Mouse (Mus musculus): ENCODE results near the gene Bcat1. TPM values are rescaled to one million over a fixed set of nuclear protein-coding genes. Genes with fewer than 3 reads are reported as not detected.

The Bcat1 gene
- polyA plus RNA-seq (2012; rRNA removed) = 17.6 and 19.5 TPM in 2 replicates

GRCm38 (mm10) chr6:145075548-145076224 is at the start of gene Bcat1:
Gene Bcat1 (minus strand): TSS chr6:145076184.

GRCm38 (mm10) chr6:145115476-145116097 is 39.6 kb upstream of the Bcat1 start, which contains the start of gene Lrmp:
Gene Lrmp (plus strand): TSS chr6:145115653.

Other genes with a start within 250 kb of the Bcat1 start
- gene Lrmp, start 39.5 kb upstream of the Bcat1 start, polyA plus RNA-seq (2012; rRNA removed) = 0.83 and 1.2 TPM in 2 replicates
- gene Casc1, start 134.8 kb upstream of the Bcat1 start, polyA plus RNA-seq (2012; rRNA removed) = 1.1 and 1.6 TPM in 2 replicates
- 15.7 and 16.0 TPM in 2 replicates for gene Etfrf1, start 134.9 kb upstream of the Bcat1 start, polyA plus RNA-seq (2012; rRNA removed)
- gene Kras, start 174.1 kb upstream of the Bcat1 start, polyA plus RNA-seq (2012; rRNA removed) = 55.3 and 56.9 TPM in 2 replicates

All from central nervous system, embryonic 18 days (tissue).